Mouse (Mus musculus): ENCODE results near the gene Dhx33. TPM values are rescaled to one million over a fixed set of nuclear protein-coding genes. Genes with fewer than 3 reads are reported as not detected.

The Dhx33 gene
- total and polyA plus RNA-seq, 3 experiments, result 42.6 to 49.8 TPM; not detected in 1

GRCm38 (mm10) chr11:70964222-70964907 lies 39.9 kb downstream of the Dhx33 start:
- no peak overlapping the region for H3K4me3 ChIP-seq (ENCODE audit: control insufficient read depth in 1 of 2, insufficient read depth in 1 of 2, low read depth in 2 of 2, low read length in 2 of 2)
- no peaks in the 10 kb centered on the region for H3K27me3 ChIP-seq (ENCODE audit: control insufficient read depth in 1 of 2, insufficient read depth in 2 of 2, low read length in 2 of 2)
- DNase-seq (ENCODE audit: low read depth, low spot score), result peak; percentile 73
- H3K79me2 ChIP-seq (ENCODE audit: control insufficient read depth, insufficient read depth, low read length, poor library complexity), result peaks cover 12% of the 10 kb centered on the region
- no peaks in the 10 kb centered on the region for H3K9me3 ChIP-seq (replicated peaks; ENCODE audit: insufficient read depth, low read length)
- peaks cover 8 to 10% of the 10 kb centered on the region in 2 experiments for H3K4me1 ChIP-seq (ENCODE audit: control insufficient read depth in 1 of 2, insufficient read depth in 2 of 2, low read length in 2 of 2)
- H3K9ac ChIP-seq (ENCODE audit: control insufficient read depth, low read depth, low read length, poor library complexity, severe bottlenecking), result no peak overlapping the region
- TF ChIP-seq NRF1 (IDR thresholded peaks at IDR 0.05; ENCODE audit: insufficient read depth, low read depth, low read length, poor library complexity, severe bottlenecking), result no peak
- 0 out of 4 replicates have a peak, but pooled peaks of 1 of the 2 experiments have one; percentile 7 for TF ChIP-seq EP300 (IDR thresholded peaks at IDR 0.05; ENCODE audit: low read depth in 1 of 2, low read length in 2 of 2)
- TF ChIP-seq MYB (IDR thresholded peaks at IDR 0.05; ENCODE audit: low read depth, low read length), result no peak
- peak; percentile 93 for TF ChIP-seq GABPA (IDR thresholded peaks at IDR 0.05; ENCODE audit: low read depth, low read length)
- peak; percentile 68; the same call in 1 of the 2 replicates for TF ChIP-seq MXI1 (IDR thresholded peaks at IDR 0.05; ENCODE audit: low read depth, low read length)
- no peak for TF ChIP-seq POLR2AphosphoS2 (IDR thresholded peaks at IDR 0.05; ENCODE audit: low read length)
- TF ChIP-seq ETS1 (IDR thresholded peaks at IDR 0.05; ENCODE audit: low read depth, low read length), result no peak
- H3K27ac ChIP-seq (ENCODE audit: control insufficient read depth, low read depth, low read length), result no peak overlapping the region; the same call in 1 of the 2 replicates
- peaks cover 28 to 52% of the 10 kb centered on the region in 2 experiments for H3K36me3 ChIP-seq (ENCODE audit: control insufficient read depth in 1 of 2, insufficient read depth in 2 of 2, low read length in 2 of 2)

DNA sequence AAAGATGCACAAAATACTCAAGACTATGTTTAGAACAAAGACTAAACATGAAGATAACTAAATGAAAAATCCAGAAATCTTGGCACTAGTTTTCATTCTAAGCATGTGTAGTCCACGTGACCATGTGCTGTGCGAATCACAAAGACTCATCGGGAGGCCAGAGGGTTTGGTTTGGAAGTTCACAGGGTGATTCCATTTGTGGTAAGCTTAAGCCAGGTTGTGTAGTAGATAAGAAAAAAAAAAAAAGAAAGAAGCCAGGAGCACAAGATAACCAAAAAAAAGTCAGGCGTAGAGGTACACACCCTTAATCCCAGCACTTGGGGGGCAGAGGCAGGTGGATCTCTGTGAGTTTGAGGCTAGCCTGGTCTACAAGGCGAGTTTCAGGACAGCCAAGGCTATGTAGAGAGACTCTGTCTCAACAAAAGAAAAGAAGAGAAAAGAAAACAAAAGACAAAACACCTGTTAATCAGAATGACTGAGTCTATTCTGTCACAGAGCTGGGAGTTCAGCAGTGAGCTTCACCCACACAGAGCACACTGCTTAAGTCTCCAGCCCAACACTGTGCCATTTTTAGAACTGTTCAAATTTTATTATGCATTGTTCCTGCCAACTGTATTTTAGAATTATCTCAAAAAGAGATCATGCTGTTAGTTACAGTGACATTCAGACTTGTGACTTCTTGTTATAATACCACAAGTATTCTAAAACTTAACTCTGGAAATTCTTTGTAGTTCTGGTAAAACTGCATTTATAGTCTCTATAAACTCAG lies 43.3 kb downstream of the Dhx33 start:
- H3K4me3 ChIP-seq (ENCODE audit: control insufficient read depth in 1 of 2, insufficient read depth in 1 of 2, low read depth in 2 of 2, low read length in 2 of 2), result no peak overlapping the region
- H3K4me1 ChIP-seq (ENCODE audit: control insufficient read depth in 1 of 2, insufficient read depth in 2 of 2, low read length in 2 of 2), result peaks cover 6% of the 10 kb centered on the region in 2 experiments
- H3K36me3 ChIP-seq (ENCODE audit: control insufficient read depth in 1 of 2, insufficient read depth in 2 of 2, low read length in 2 of 2), result peaks cover 18 to 73% of the 10 kb centered on the region in 2 experiments
- no peak overlapping the region for H3K9ac ChIP-seq (ENCODE audit: control insufficient read depth, low read depth, low read length, poor library complexity, severe bottlenecking)
- DNase-seq (ENCODE audit: low read depth, low spot score), result peak; percentile 46
- TF ChIP-seq TAL1 (IDR thresholded peaks at IDR 0.05; ENCODE audit: low read length) (peak; percentile 48), UBTF (IDR thresholded peaks at IDR 0.05; ENCODE audit: borderline replicate concordance, insufficient read depth, low read depth, low read length) (no peak), GATA1 (IDR thresholded peaks at IDR 0.05; ENCODE audit: low read depth, low read length) (peak; percentile 44; the same call in 1 of the 2 replicates), TCF12 (IDR thresholded peaks at IDR 0.05; ENCODE audit: low read depth, low read length) (peak; percentile 72), KAT2A (conservative IDR thresholded peaks at IDR 0.05; ENCODE audit: low read depth, low read length) (no peak), HCFC1 (IDR thresholded peaks at IDR 0.05; ENCODE audit: low read depth, low read length) (no peak), ZNF384 (IDR thresholded peaks at IDR 0.05; ENCODE audit: low read depth, low read length) (peak; percentile 80), MYC (IDR thresholded peaks at IDR 0.05; ENCODE audit: low read depth, low read length) (no peak), MXI1 (IDR thresholded peaks at IDR 0.05; ENCODE audit: low read depth, low read length) (no peak), BHLHE40 (IDR thresholded peaks at IDR 0.05; ENCODE audit: borderline replicate concordance, low read depth, low read length) (no peak), CHD1 (IDR thresholded peaks at IDR 0.05; ENCODE audit: low read depth, low read length) (no peak), ZC3H11A (IDR thresholded peaks at IDR 0.05; ENCODE audit: low read depth, low read length) (no peak), ZMIZ1 (IDR thresholded peaks at IDR 0.05; ENCODE audit: low read depth, low read length) (no peak), MYB (IDR thresholded peaks at IDR 0.05; ENCODE audit: low read depth, low read length) (no peak), RCOR1 (IDR thresholded peaks at IDR 0.05; ENCODE audit: low read depth, low read length) (no peak), POLR2AphosphoS5 (IDR thresholded peaks at IDR 0.05; ENCODE audit: borderline replicate concordance, low read depth, low read length) (no peak), MAX (IDR thresholded peaks at IDR 0.05; ENCODE audit: low read length) (0 out of 2 replicates have a peak, but pooled peaks have one; percentile 6), MEF2A (IDR thresholded peaks at IDR 0.05; ENCODE audit: extremely low read depth, insufficient replicate concordance, low read depth, low read length, poor library complexity, severe bottlenecking) (no peak), EP300 (IDR thresholded peaks at IDR 0.05; ENCODE audit: low read depth in 1 of 2, low read length in 2 of 2) (peak in 1 of 2 experiments; percentile 49; a peak in 1 of 4 replicates)
- no peaks in the 10 kb centered on the region for H3K27me3 ChIP-seq (ENCODE audit: control insufficient read depth in 1 of 2, insufficient read depth in 2 of 2, low read length in 2 of 2)
- H3K27ac ChIP-seq (ENCODE audit: control insufficient read depth, low read depth, low read length), result no peak overlapping the region
- H3K9me3 ChIP-seq (replicated peaks; ENCODE audit: insufficient read depth, low read length), result no peaks in the 10 kb centered on the region
- 0 out of 2 replicates have a peak, but pooled peaks cover 1% of the 10 kb centered on the region for H3K79me2 ChIP-seq (ENCODE audit: control insufficient read depth, insufficient read depth, low read length, poor library complexity)

Data from MEL (cell line).